Mouse (Mus musculus): ENCODE measurements around the gene Vmn2r93. TPM values are rescaled to one million over a fixed set of nuclear protein-coding genes. Genes with fewer than 3 reads are reported as not detected.

Gene Vmn2r93
- total RNA-seq (2021) = not detected

GRCm38 (mm10) chr17:18297799-18298198, at the start of gene Vmn2r93:
Gene Vmn2r93, plus strand, starts transcription at chr17:18298099.
- DNase-seq = no peak

- DNase-seq = no peak
These were observed 20.2 kb upstream of the Vmn2r93 start, which contains the start of gene Vmn2r94 for GRCm38 (mm10) chr17:18277656-18278055. Gene Vmn2r94, minus strand, starts transcription at chr17:18277756.

GRCm38 (mm10) chr17:18323031-18323430, 25.1 kb downstream of the Vmn2r93 start:
- no peak for DNase-seq

- DNase-seq = no peak
These were observed 62.1 kb downstream of the Vmn2r93 start for GRCm38 (mm10) chr17:18360007-18360406.

- DNase-seq = no peak
These were observed 62.7 kb downstream of the Vmn2r93 start for GRCm38 (mm10) chr17:18360602-18361001.

Other genes starting within 250 kb of the Vmn2r93 start
- not detected for gene Vmn2r124, start 248.7 kb upstream of the Vmn2r93 start, total RNA-seq (2021)
- gene Vmn2r91, start 213.1 kb upstream of the Vmn2r93 start, total RNA-seq (2021) = not detected
- not detected for gene Vmn2r92, start 146.2 kb upstream of the Vmn2r93 start, total RNA-seq (2021)
- not detected for gene Vmn2r94, start 20.3 kb upstream of the Vmn2r93 start, total RNA-seq (2021)
- not detected for gene Vmn2r95, start 126.0 kb downstream of the Vmn2r93 start, total RNA-seq (2021)